Mouse (Mus musculus) thymus, postnatal 14 days (tissue): ENCODE measurements around the gene Hoxa9.

Source experiments
- DNase-seq: peaks from one replicate; pipeline ENCODE4 v3.0.0; 2021

Hoxa9 gene

DNA sequence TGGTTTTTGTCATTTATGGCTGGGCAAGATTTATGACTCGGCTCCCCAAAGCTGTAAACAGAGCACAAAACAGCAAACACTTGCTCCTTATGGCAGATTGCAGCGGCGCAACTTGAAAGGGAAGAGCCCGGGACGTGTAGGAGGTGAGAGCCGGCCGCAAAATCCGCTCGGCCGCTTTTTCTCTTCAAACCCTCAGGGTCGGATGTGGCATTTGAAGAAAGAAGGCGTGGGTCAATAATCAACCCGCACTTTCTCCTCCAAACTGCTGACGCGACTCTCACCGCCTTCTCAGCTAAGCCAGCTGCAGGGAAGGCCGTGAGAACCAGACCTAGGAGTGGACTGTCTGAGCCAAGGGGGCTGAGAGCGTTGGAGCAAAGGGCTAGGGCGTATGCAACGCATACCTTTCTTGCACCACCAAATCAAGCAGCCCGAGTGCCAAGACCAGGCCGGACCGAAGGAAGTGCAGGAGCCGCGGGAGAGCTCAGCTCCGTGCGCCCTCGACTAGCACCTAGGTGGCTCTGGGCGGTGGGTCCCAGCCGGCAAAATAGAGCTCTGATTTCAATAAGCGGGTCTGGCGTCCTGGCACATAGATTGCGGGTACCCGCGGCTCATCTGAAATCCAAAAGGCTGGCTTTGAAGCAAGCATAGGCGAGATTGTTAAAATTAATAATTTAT lies 53.7 kb downstream of the Hoxa9 start, which contains the start of gene 5730596B20Rik:
5730596B20Rik (plus strand) TSS at position 438 of the 675 bp plus-strand sequence.
- DNase-seq, result no peak

- no peak for DNase-seq
These were observed 54.5 kb downstream of the Hoxa9 start for GRCm38 (mm10) chr6:52176391-52176790.

GRCm38 (mm10) chr6:52175864-52176263 lies 55.0 kb downstream of the Hoxa9 start:
- no peak for DNase-seq

- DNase-seq, result no peak
These were observed 55.7 kb downstream of the Hoxa9 start for GRCm38 (mm10) chr6:52174968-52175751.

GRCm38 (mm10) chr6:52173648-52174047 lies 57.2 kb downstream of the Hoxa9 start:
- no peak for DNase-seq
